Mouse (Mus musculus) forebrain, embryonic 14.5 days (tissue): ENCODE measurements at regions not wholly inside any gene's neighbourhood (a gene's known extent, or its start where the extent isn't known, plus 50 kb on each side); places are given as distances from the start of the nearest gene placed in this dataset.
A peak's percentile ranks its signal among the peaks of the same experiment; 100 is the strongest.

Experiments
- ATAC-seq: fragments of 200-750 bp; cut with Nextera tagmentation; 2 replicates; pipeline ENCODE4 v1.8.0; 2017; ENCODE audit warnings: mild to moderate bottlenecking, moderate library complexity
- DNase-seq: peaks from one replicate; pipeline ENCODE4 v3.0.0-alpha.2; 2015; ENCODE audit warnings: low spot score
- H3K27ac ChIP-seq: fragments of 300-500 bp; sonication (generic); 2 replicates; pipeline ENCODE4 v1.5.1; 2014; ENCODE audit warnings: low read depth, mild to moderate bottlenecking, control low read depth, low read length, moderate library complexity
- H3K27me3 ChIP-seq: fragments of 300-500 bp; sonication (generic); replicated peaks from 2 replicates; pipeline ENCODE4 v1.6.1; 2014; ENCODE audit warnings: low read length, control low read depth, mixed read lengths; ENCODE audit not compliant: control insufficient read depth, insufficient read depth
- H3K36me3 ChIP-seq: fragments of 300-500 bp; sonication (generic); 2 replicates; pipeline ENCODE4 v1.6.1; 2014; ENCODE audit warnings: low read length, control low read depth; ENCODE audit not compliant: control insufficient read depth, insufficient read depth
- H3K4me1 ChIP-seq: fragments of 300-500 bp; sonication (generic); 2 replicates; pipeline ENCODE4 v1.6.1; 2014; ENCODE audit warnings: antibody characterized with exemption, low read length, control low read depth; ENCODE audit not compliant: control insufficient read depth, insufficient read depth
- H3K4me2 ChIP-seq: fragments of 300-500 bp; sonication (generic); 2 replicates; pipeline ENCODE4 v1.6.1; 2014; ENCODE audit warnings: mild to moderate bottlenecking, control low read depth, low read length
- H3K4me3 ChIP-seq: fragments of 300-500 bp; sonication (generic); 2 replicates; pipeline ENCODE4 v1.5.1; 2014; ENCODE audit warnings: low read depth, low read length, control low read depth
- H3K9ac ChIP-seq: fragments of 300-500 bp; sonication (generic); 2 replicates; pipeline ENCODE4 v1.6.1; 2014; ENCODE audit warnings: mild to moderate bottlenecking, low read length, control low read depth, moderate library complexity
- H3K9me3 ChIP-seq: fragments of 300-500 bp; sonication (generic); replicated peaks from 2 replicates; pipeline ENCODE4 v1.6.1; 2016; ENCODE audit warnings: low read length, control low read depth, mixed read lengths; ENCODE audit not compliant: control insufficient read depth
- WGBS: fragments of 180-500 bp; shearing (Covaris S2); extraction: QIAGEN DNeasy Blood & Tissue Kit; methylation state at CpG from one replicate; pipeline ENCODE4 v1.1.7; 2014; 5-methylcytosine and 5-hydroxymethylcytosine counted together

- 70% methylated on average over 3 of the region's 3 CpGs for WGBS
- no peak overlapping the region for H3K4me3 ChIP-seq
Measured at GRCm38 (mm10) chr13:37220436-37220835, 124.6 kb upstream of the Ly86 start.

GRCm38 (mm10) chr13:37218596-37218995 lies 126.4 kb upstream of the Ly86 start:
- ATAC-seq = no peak
- H3K9me3 ChIP-seq = no peaks in the 10 kb centered on the region

More at GRCm38 (mm10) chr13:37220436-37220835, 124.6 kb upstream of the Ly86 start:
- Histone ChIP-seq H3K4me2 (no peak overlapping the region), H3K27me3 (no peaks in the 10 kb centered on the region), H3K9ac (no peak overlapping the region), H3K27ac (no peak overlapping the region), H3K36me3 (no peaks in the 10 kb centered on the region), H3K4me1 (no peaks in the 10 kb centered on the region), H3K9me3 (no peaks in the 10 kb centered on the region)
- ATAC-seq = no peak
- peak; percentile 22 for DNase-seq

GRCm38 (mm10) chr13:37214590-37215282 lies 130.3 kb upstream of the Ly86 start:
- Histone ChIP-seq H3K27ac (no peak overlapping the region), H3K36me3 (no peaks in the 10 kb centered on the region), H3K9me3 (no peaks in the 10 kb centered on the region), H3K4me2 (no peak overlapping the region), H3K4me1 (no peaks in the 10 kb centered on the region; the same call in 1 of the 2 replicates), H3K4me3 (no peak overlapping the region), H3K9ac (no peak overlapping the region), H3K27me3 (no peaks in the 10 kb centered on the region)
- peak; percentile 61 for DNase-seq
- peak; percentile 75; the same call in 1 of the 2 replicates for ATAC-seq
- 46% methylated on average over 8 of the region's 8 CpGs for WGBS

More at GRCm38 (mm10) chr13:37218596-37218995, 126.4 kb upstream of the Ly86 start:
- DNase-seq = no peak
- H3K27me3 ChIP-seq = no peaks in the 10 kb centered on the region
- H3K4me3 ChIP-seq = no peak overlapping the region
- no peak overlapping the region for H3K9ac ChIP-seq
- H3K27ac ChIP-seq = no peak overlapping the region
- no peak overlapping the region for H3K4me2 ChIP-seq
- WGBS = 87% methylated on average over 4 of the region's 4 CpGs
- H3K4me1 ChIP-seq = no peaks in the 10 kb centered on the region; the same call in 1 of the 2 replicates
- H3K36me3 ChIP-seq = no peaks in the 10 kb centered on the region

- H3K9ac ChIP-seq = no peak overlapping the region
- no peak overlapping the region for H3K4me2 ChIP-seq
- H3K27ac ChIP-seq = no peak overlapping the region
- H3K9me3 ChIP-seq = no peaks in the 10 kb centered on the region
- no peaks in the 10 kb centered on the region for H3K4me1 ChIP-seq
- WGBS = 95% methylated on average over 2 of the region's 2 CpGs
- H3K36me3 ChIP-seq = no peaks in the 10 kb centered on the region
- no peak overlapping the region for H3K4me3 ChIP-seq
- H3K27me3 ChIP-seq = no peaks in the 10 kb centered on the region
- DNase-seq (no peak), ATAC-seq (no peak)
Measured at GRCm38 (mm10) chr13:37197136-37197535, 147.1 kb upstream of the F13a1 start.

- Histone ChIP-seq H3K4me2 (no peak overlapping the region), H3K36me3 (no peaks in the 10 kb centered on the region), H3K4me3 (no peak overlapping the region), H3K9me3 (no peaks in the 10 kb centered on the region), H3K9ac (no peak overlapping the region), H3K4me1 (no peaks in the 10 kb centered on the region), H3K27me3 (no peaks in the 10 kb centered on the region), H3K27ac (no peak overlapping the region)
- ATAC-seq (no peak), DNase-seq (no peak)
- 77% methylated on average over 1 of the region's 1 CpGs for WGBS
Measured at GRCm38 (mm10) chr13:37195857-37196256, 145.8 kb upstream of the F13a1 start.

GRCm38 (mm10) chr13:37181169-37181787 lies 131.2 kb upstream of the F13a1 start:
- no peak for DNase-seq
- 82% methylated on average over 9 of the region's 9 CpGs for WGBS

GRCm38 (mm10) chr13:37176526-37176925 lies 126.5 kb upstream of the F13a1 start:
- H3K9ac ChIP-seq = no peak overlapping the region
- no peak overlapping the region for H3K4me3 ChIP-seq
- DNase-seq (no peak), ATAC-seq (no peak)
- H3K36me3 ChIP-seq = no peaks in the 10 kb centered on the region
- 87% methylated on average over 1 of the region's 1 CpGs for WGBS
- H3K4me1 ChIP-seq = no peaks in the 10 kb centered on the region
- H3K27ac ChIP-seq = no peak overlapping the region
- no peaks in the 10 kb centered on the region for H3K27me3 ChIP-seq
- H3K4me2 ChIP-seq = no peak overlapping the region
- no peaks in the 10 kb centered on the region for H3K9me3 ChIP-seq

More at GRCm38 (mm10) chr13:37181169-37181787, 131.2 kb upstream of the F13a1 start:
- Histone ChIP-seq H3K4me3 (no peak overlapping the region), H3K27me3 (no peaks in the 10 kb centered on the region), H3K36me3 (no peaks in the 10 kb centered on the region), H3K4me1 (no peaks in the 10 kb centered on the region), H3K4me2 (no peak overlapping the region), H3K9ac (no peak overlapping the region), H3K9me3 (no peaks in the 10 kb centered on the region), H3K27ac (no peak overlapping the region)
- no peak for ATAC-seq

- Histone ChIP-seq H3K27ac (no peak overlapping the region), H3K9ac (no peak overlapping the region), H3K36me3 (no peaks in the 10 kb centered on the region), H3K4me3 (no peak overlapping the region), H3K4me1 (no peaks in the 10 kb centered on the region), H3K9me3 (no peaks in the 10 kb centered on the region), H3K4me2 (no peak overlapping the region), H3K27me3 (no peaks in the 10 kb centered on the region)
- DNase-seq = no peak
- ATAC-seq = no peak
- 86% methylated on average over 8 of the region's 8 CpGs for WGBS
Measured at GRCm38 (mm10) chr13:37175997-37176396, 126.0 kb upstream of the F13a1 start.

GRCm38 (mm10) chr13:37158831-37159522 lies 108.9 kb upstream of the F13a1 start:
- H3K9ac ChIP-seq = no peak overlapping the region
- H3K4me3 ChIP-seq = no peak overlapping the region
- ATAC-seq = no peak
- no peaks in the 10 kb centered on the region for H3K9me3 ChIP-seq
- no peak overlapping the region for H3K27ac ChIP-seq
- 58% methylated on average over 4 of the region's 4 CpGs for WGBS
- no peak for DNase-seq
- no peaks in the 10 kb centered on the region for H3K36me3 ChIP-seq
- no peaks in the 10 kb centered on the region for H3K4me1 ChIP-seq
- no peak overlapping the region for H3K4me2 ChIP-seq
- H3K27me3 ChIP-seq = no peaks in the 10 kb centered on the region
